Mouse (Mus musculus) MEL (cell line): ENCODE measurements around the gene Nelfa.

Experiments used
- CTCF ChIP-seq, 3 experiments: IDR thresholded peaks in 2 of 3; conservative IDR thresholded peaks in 1 of 3; 2 replicates each; pipeline ENCODE4 v1.5.1; 2011 to 2012; ENCODE audit warnings: low read length in 3 of 3, low read depth in 2 of 3, mild to moderate bottlenecking in 2 of 3, improper control_type of control experiment in 1 of 3, inconsistent platforms in 1 of 3, mixed read lengths in 1 of 3, moderate library complexity in 1 of 3; ENCODE audit not compliant: control insufficient read depth in 1 of 3, insufficient read depth in 1 of 3, poor library complexity in 1 of 3, severe bottlenecking in 1 of 3
- E2F4 ChIP-seq: IDR thresholded peaks from 2 replicates; pipeline ENCODE4 v1.6.1; 2011; ENCODE audit warnings: low read depth, low read length, improper control_type of control experiment, borderline replicate concordance
- EP300 ChIP-seq, 2 experiments: IDR thresholded peaks; 2 replicates each; pipeline ENCODE4 v1.6.1; 2011; ENCODE audit warnings: improper control_type of control experiment in 2 of 2, low read length in 2 of 2, low read depth in 1 of 2, mild to moderate bottlenecking in 1 of 2
- GATA1 ChIP-seq: IDR thresholded peaks from 2 replicates; pipeline ENCODE4 v1.6.1; 2011; ENCODE audit warnings: low read depth, low read length, improper control_type of control experiment
- JUND ChIP-seq: IDR thresholded peaks from 2 replicates; pipeline ENCODE4 v1.6.1; 2011; ENCODE audit warnings: low read depth, mild to moderate bottlenecking, improper control_type of control experiment, low read length
- MEF2A ChIP-seq: IDR thresholded peaks from 2 replicates; pipeline ENCODE4 v1.6.1; 2014; ENCODE audit warnings: low read depth, mild to moderate bottlenecking, inconsistent platforms, low read length, improper control_type of control experiment; ENCODE audit not compliant: poor library complexity, insufficient replicate concordance, severe bottlenecking; ENCODE audit errors: extremely low read depth
- ZC3H11A ChIP-seq: IDR thresholded peaks from 2 replicates; pipeline ENCODE4 v1.6.1; 2012; ENCODE audit warnings: low read depth, mild to moderate bottlenecking, inconsistent platforms, low read length, improper control_type of control experiment
- ZKSCAN1 ChIP-seq: IDR thresholded peaks from 2 replicates; pipeline ENCODE4 v1.6.1; 2012; ENCODE audit warnings: low read depth, mild to moderate bottlenecking, inconsistent platforms, low read length, improper control_type of control experiment, moderate library complexity
- ZNF384 ChIP-seq: IDR thresholded peaks from 2 replicates; pipeline ENCODE4 v1.6.1; 2012; ENCODE audit warnings: low read depth, mild to moderate bottlenecking, inconsistent platforms, low read length, improper control_type of control experiment

- TF ChIP-seq EP300 (IDR thresholded peaks at IDR 0.05; ENCODE audit: low read depth in 1 of 2, low read length in 2 of 2) (no peak), MEF2A (no peak), CTCF (IDR thresholded peaks at IDR 0.05 in 2 of 3, conservative IDR thresholded peaks at IDR 0.05 in 1 of 3; ENCODE audit: control insufficient read depth in 1 of 3, insufficient read depth in 1 of 3, low read depth in 2 of 3, low read length in 3 of 3, poor library complexity in 1 of 3, severe bottlenecking in 1 of 3) (no peak), ZC3H11A (no peak), ZNF384 (no peak), E2F4 (no peak), JUND (no peak), ZKSCAN1 (no peak), GATA1 (no peak)
Measured at GRCm38 (mm10) chr5:33932413-33932812, 3.8 kb downstream of the Nelfa start.
